Mouse (Mus musculus) duodenum, adult 2 months (tissue): ENCODE measurements around the gene Fhl1. TPM values are rescaled to one million over a fixed set of nuclear protein-coding genes. Genes with fewer than 3 reads are reported as not detected.

Source experiments
- polyA plus RNA-seq: library from polyadenylated mRNA; depleted of rRNA; stranded (reverse); fragments of >200 nt; gene quantifications from 2 replicates; pipeline ENCODE4 v1.2.3, GENCODE M21; 2012; ENCODE audit warnings: low replicate concordance; rRNA removed

Fhl1 gene
- 25.6 and 71.5 TPM in 2 replicates for polyA plus RNA-seq

DNA sequence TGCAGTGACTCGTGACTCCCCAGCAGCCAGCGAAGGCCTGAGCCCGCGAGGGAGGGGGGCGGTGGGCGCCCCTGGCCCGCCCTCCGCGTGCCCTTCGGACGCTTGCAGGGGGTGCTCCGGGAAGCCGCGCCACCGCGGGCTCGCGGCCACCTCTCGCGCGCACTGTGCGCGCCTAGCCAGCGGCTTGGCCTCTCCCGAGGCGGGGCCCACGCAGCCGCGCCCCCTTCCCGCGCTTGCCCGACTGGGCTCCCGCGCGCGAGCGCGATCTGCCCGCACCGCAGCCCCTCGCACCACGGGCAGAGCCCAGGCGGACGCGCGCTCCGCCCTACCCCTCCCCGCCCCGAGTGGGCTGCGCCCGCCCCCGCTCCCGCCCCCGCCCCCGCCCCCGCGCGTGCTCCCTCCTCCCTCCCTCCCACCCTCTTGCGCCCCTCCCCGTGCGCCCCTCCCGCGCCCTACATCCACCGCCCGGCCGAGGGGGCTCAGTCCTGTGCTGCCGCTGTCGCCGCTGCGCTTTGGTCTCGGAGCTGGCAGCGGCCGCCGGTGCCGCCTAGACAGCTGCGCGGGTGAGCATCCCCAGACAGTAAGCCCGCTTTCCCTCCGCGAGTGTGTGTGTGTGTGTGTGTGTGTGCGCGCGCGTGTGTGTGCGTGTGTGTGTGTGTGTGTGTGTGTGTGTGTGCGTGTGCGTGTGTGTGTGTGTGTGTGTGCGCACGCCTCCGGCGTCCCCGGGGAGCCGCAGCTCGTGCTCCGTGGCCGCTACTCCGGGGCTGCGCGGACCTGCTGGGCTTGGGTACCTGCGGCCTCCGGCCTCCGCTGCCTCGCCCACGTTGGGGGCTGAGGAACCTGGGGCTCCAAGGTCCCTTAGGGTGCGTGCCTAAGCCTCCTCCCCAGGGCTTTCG is at the start of gene Fhl1:
Fhl1 (plus strand) TSS at position 482 of the 896 bp plus-strand sequence.

GRCm38 (mm10) chrX:56821765-56822603 is 90.4 kb downstream of the Fhl1 start, which contains the start of gene Map7d3:
Gene Map7d3, minus strand, starts transcription at chrX:56822326.

Other genes starting within 250 kb of the Fhl1 start
- gene Gm10477, start 207.0 kb upstream of the Fhl1 start, polyA plus RNA-seq, result not detected in 2 replicates
- not detected in 2 replicates for gene Gm648, start 182.2 kb upstream of the Fhl1 start, polyA plus RNA-seq
- 1.1 and 1.5 TPM in 2 replicates for gene Mmgt1, start 133.7 kb upstream of the Fhl1 start, polyA plus RNA-seq
- gene Slc9a6, start 122.0 kb upstream of the Fhl1 start, polyA plus RNA-seq, result 8.8 and 9.3 TPM in 2 replicates
- not detected in 2 replicates for gene Map7d3, start 90.5 kb downstream of the Fhl1 start, polyA plus RNA-seq
- gene Adgrg4, start 138.4 kb downstream of the Fhl1 start, polyA plus RNA-seq, result 0.07 and 0.15 TPM in 2 replicates